Mouse (Mus musculus) limb, embryonic 13.5 days (tissue): Measurements from ENCODE around the gene AC131692.1. TPM values are rescaled to one million over a fixed set of nuclear protein-coding genes. Genes with fewer than 3 reads are reported as not detected.

ENCODE experiments used
- ATAC-seq: fragments of 200-750 bp; cut with Nextera tagmentation; 2 replicates; pipeline ENCODE4 v1.8.0; 2017; ENCODE audit warnings: low read depth, moderate number of reproducible peaks, moderate TSS enrichment; ENCODE audit not compliant: low FRiP score
- H3K27ac ChIP-seq: fragments of 300-500 bp; sonication (generic); 2 replicates; pipeline ENCODE4 v1.5.1; 2015; ENCODE audit warnings: inconsistent platforms, mild to moderate bottlenecking, moderate library complexity
- H3K27me3 ChIP-seq: fragments of 300-500 bp; sonication (generic); 2 replicates; pipeline ENCODE4 v1.6.1; 2015; ENCODE audit warnings: mild to moderate bottlenecking, inconsistent platforms
- H3K36me3 ChIP-seq: fragments of 300-500 bp; sonication (generic); 2 replicates; pipeline ENCODE4 v1.6.1; 2015; ENCODE audit warnings: inconsistent platforms, mild to moderate bottlenecking, moderate library complexity
- H3K4me1 ChIP-seq: fragments of 300-500 bp; sonication (generic); 2 replicates; pipeline ENCODE4 v1.6.1; 2015; ENCODE audit warnings: inconsistent platforms
- H3K4me2 ChIP-seq: fragments of 300-500 bp; sonication (generic); replicated peaks from 2 replicates; pipeline ENCODE4 v1.6.1; 2015; ENCODE audit warnings: inconsistent platforms, mild to moderate bottlenecking, moderate library complexity
- H3K4me3 ChIP-seq: fragments of 300-500 bp; sonication (generic); 2 replicates; pipeline ENCODE4 v1.5.1; 2015; ENCODE audit warnings: moderate library complexity, mild to moderate bottlenecking, inconsistent platforms
- H3K9ac ChIP-seq: fragments of 300-500 bp; sonication (generic); 2 replicates; pipeline ENCODE4 v1.6.1; 2015; ENCODE audit warnings: mild to moderate bottlenecking, inconsistent platforms
- H3K9me3 ChIP-seq: fragments of 300-500 bp; sonication (generic); 2 replicates; pipeline ENCODE4 v1.6.1; 2016; ENCODE audit warnings: inconsistent platforms
- WGBS: fragments of 180-500 bp; shearing (Covaris S2); methylation state at CpG from one replicate; pipeline ENCODE4 v1.1.7; 2015; 5-methylcytosine and 5-hydroxymethylcytosine counted together
- polyA plus RNA-seq: library from polyadenylated mRNA; unstranded; fragments of >200 nt; fragmentation: Nextera tagmentation; extraction: Ambion mirVana; gene quantifications from 2 replicates; pipeline ENCODE4 v1.2.1, GENCODE M21; 2015

The AC131692.1 gene
- polyA plus RNA-seq, 1 experiment from 2014 or later = 0.73 TPM

GRCm38 (mm10) chr19:6102169-6102853 lies 8.1 kb downstream of the AC131692.1 start:
- ATAC-seq = no peak
- Histone ChIP-seq H3K36me3 (peaks cover 13% of the 10 kb centered on the region), H3K27me3 (no peaks in the 10 kb centered on the region), H3K4me2 (no peak overlapping the region), H3K9me3 (no peaks in the 10 kb centered on the region), H3K9ac (no peak overlapping the region), H3K4me1 (no peaks in the 10 kb centered on the region), H3K27ac (no peak overlapping the region), H3K4me3 (no peak overlapping the region)
- 80% methylated on average over 6 of the region's 6 CpGs for WGBS

DNA sequence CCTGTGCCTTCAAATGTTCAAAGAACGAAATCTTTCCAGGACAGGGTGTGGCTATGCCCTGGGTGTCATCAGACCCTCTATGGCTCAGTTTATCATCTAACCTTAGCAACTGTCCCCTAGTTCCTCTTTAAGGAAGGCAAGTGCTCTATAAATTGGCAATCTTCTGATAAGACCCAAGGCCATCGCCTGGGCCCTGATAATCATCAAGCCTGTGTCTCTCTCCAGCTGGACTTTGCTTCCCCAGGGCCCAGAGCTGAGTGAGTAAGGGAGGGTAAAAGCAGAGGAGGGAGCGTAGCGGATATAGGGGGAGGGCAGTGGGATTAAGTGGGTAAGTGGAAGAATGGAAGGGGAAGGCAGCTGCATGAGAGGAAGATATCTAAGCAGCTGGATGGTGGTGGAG lies 10.3 kb downstream of the AC131692.1 start:
- Histone ChIP-seq H3K4me1 (no peaks in the 10 kb centered on the region), H3K27me3 (no peaks in the 10 kb centered on the region), H3K9me3 (no peaks in the 10 kb centered on the region), H3K36me3 (peaks cover 5% of the 10 kb centered on the region; the same call in 1 of the 2 replicates), H3K9ac (no peak overlapping the region), H3K27ac (no peak overlapping the region), H3K4me2 (no peak overlapping the region), H3K4me3 (no peak overlapping the region)
- no peak for ATAC-seq
- 81% methylated on average over 4 of the region's 4 CpGs for WGBS

DNA sequence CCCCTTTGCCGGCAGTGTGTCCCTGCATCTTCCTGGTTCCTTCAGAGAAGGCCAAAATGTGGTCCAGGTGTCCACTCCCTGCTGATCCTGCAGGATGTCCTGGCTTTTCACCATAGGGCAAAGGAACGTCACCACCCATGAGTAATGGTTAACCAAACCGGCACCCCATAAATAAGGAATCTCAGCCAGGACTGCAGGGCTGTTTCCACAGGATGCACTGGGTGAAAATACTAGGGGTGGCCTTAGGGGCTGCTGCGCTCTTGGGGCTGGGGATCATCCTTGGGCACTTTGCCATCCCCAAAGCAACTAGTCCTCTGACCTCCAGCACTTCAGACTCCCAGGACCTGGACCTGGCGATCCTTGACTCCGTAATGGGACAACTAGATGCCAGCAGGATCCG lies 11.4 kb downstream of the AC131692.1 start, which contains the start of gene Naaladl1:
Naaladl1 (plus strand) TSS at position 197 of the 400 bp plus-strand sequence.
- Histone ChIP-seq H3K27me3 (no peaks in the 10 kb centered on the region), H3K9ac (no peak within 1 kb of the TSS), H3K4me2 (no peak within 1 kb of the TSS), H3K4me1 (no peaks in the 10 kb centered on the region), H3K36me3 (no peaks in the 10 kb centered on the region), H3K27ac (no peak within 1 kb of the TSS), H3K9me3 (no peaks in the 10 kb centered on the region), H3K4me3 (no peak within 1 kb of the TSS)
- WGBS = 77% methylated on average over 7 of the region's 7 CpGs
- ATAC-seq = no peak

DNA sequence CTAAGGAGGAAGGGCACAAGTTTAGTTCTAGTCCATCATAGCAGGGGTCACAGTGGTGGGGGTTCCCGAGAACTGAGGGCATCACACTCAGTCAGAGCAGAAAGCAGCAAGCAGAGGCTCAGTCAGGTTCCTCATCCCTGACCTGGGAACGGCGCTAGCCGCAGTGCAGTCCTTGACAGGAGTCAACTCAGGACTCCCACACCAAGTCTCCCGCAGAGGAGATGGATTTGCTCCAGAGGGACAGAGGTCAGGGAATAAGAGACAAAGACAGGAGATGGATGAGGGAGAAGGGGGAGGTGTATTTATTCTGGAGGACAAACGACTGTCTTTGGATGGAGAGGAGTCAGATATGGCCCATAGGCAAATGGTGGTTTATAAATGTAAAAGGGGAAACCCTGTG lies 18.9 kb downstream of the AC131692.1 start:
- Histone ChIP-seq H3K9ac (no peak overlapping the region), H3K4me1 (peaks cover 14% of the 10 kb centered on the region), H3K9me3 (no peaks in the 10 kb centered on the region), H3K36me3 (peaks cover 38% of the 10 kb centered on the region), H3K4me3 (no peak overlapping the region), H3K27me3 (no peaks in the 10 kb centered on the region), H3K27ac (no peak overlapping the region), H3K4me2 (no peak overlapping the region)
- WGBS = 63% methylated on average over 6 of the region's 6 CpGs
- no peak for ATAC-seq

DNA sequence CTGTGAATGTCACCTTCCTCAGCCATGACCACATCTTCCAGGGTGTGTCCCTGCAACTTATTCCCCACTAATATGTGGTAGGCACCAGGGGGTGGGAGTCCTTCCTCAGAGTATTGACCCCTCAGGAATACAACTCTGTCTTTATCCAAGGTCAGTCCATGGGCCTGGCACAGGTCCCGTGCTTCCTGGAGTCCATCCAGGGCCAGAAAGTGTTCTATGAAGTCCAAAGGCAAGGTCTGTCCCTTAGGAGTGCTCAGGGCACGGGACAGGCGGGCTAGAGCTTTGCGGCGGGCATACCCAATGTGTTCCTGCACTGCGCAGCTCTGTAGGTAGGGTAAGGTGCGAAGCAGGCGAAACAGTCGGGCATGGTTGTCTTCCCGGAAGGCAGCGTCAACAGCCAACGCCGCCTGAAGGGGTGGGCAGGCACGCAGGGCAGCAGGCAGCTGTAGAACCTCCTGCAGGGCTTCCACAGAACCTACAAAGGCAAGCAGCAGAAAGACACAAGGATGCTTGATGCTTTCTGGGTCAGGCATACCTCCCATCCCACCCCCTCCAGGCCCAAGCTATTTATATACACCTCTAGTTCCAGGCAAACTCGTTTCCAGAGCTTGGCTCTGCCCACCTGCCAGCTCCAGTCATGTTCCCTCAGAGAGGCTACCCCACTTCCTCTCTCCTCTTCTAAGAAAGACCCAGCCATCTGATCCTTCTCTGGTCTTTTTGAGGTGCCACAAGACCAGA lies 22.1 kb downstream of the AC131692.1 start:
- Histone ChIP-seq H3K36me3 (peaks cover 43% of the 10 kb centered on the region), H3K27me3 (no peaks in the 10 kb centered on the region), H3K9ac (peak overlapping the region; percentile 91; the same call in 1 of the 2 replicates), H3K4me2 (peak overlapping the region; percentile 90), H3K9me3 (no peaks in the 10 kb centered on the region), H3K27ac (no peak overlapping the region), H3K4me1 (peaks cover 23% of the 10 kb centered on the region), H3K4me3 (peak overlapping the region; percentile 90; the same call in 1 of the 2 replicates)
- 91% methylated on average over 15 of the region's 15 CpGs for WGBS
- ATAC-seq = no peak

DNA sequence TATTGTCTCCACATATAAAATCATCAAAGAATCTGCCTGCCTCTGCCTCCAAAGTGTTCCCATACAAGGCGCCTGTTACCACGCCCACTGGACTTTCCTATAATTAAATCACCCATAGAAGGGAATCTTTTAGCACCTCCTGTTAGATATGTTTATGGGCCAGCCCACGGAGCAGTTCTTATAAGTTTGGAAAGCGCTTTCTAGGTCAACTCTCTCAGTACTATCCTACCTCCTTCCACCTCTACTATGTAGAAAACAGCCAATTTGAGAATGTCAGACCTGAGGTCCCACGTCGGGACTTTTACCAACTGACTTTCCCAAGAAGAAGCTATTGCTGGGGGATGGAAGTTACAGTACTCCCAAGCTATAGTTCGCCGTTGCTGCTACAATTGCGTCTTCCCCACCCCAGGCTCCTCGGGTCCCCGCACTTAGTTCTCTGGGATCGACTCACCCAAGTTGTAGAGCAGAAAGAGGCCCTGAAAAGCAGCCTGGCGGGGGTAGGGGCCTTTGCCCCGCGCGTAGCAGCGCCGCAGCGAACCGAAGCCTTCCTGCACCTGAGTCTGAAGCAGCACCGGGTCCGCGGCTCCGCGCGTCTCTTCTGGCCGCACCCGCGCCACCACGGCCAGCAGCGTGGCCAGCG lies 23.2 kb downstream of the AC131692.1 start:
- WGBS = 4% methylated on average over 32 of the region's 32 CpGs
- peak overlapping the region; percentile 95 for H3K27ac ChIP-seq
- no peaks in the 10 kb centered on the region for H3K9me3 ChIP-seq
- peaks cover 23% of the 10 kb centered on the region for H3K4me1 ChIP-seq
- peak overlapping the region; percentile 91 for H3K9ac ChIP-seq
- no peaks in the 10 kb centered on the region for H3K27me3 ChIP-seq
- H3K4me3 ChIP-seq = peak overlapping the region; percentile 90
- ATAC-seq = no peak; the same call in 1 of the 2 replicates
- H3K36me3 ChIP-seq = peaks cover 47% of the 10 kb centered on the region
- H3K4me2 ChIP-seq = peak overlapping the region; percentile 90

DNA sequence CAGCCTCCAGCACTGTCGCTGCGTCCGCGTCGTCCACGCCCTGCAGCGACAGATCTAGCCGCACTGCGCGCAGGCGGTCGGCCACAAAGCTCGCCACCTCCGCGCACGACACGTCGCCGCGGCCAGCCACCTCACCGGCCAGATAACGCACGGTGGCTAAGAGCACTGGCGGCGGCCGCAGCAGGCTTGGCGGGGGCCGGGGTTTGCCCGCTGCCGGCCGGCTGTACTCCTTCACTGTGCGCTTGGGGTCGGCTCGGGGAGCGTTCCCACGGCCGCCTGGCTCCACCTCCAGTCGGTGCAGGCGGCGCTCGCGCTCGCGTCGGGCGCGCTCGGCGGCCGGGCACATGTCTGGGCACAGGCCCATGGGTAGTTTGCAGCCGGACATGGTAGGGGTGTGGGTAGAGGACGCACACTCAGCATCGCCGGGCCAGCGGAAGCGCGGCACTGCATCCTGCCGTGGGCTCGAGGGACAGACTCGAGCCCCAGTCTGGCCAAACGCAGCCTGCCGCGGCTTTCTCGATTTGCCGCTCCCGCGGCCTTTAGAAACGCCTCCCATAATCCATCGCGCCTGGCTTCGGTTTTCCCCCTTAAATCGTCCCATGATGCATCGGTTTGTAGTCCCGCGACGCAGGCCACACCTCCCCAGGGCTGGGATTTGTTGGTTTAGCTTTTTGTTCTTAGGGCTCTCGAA lies 23.9 kb downstream of the AC131692.1 start, which contains the start of gene Sac3d1:
Sac3d1 (minus strand) TSS at position 665 of the 691 bp plus-strand sequence.
- under 1% methylated on average over 77 of the region's 77 CpGs for WGBS
- ATAC-seq = peak; percentile 88
- Histone ChIP-seq H3K36me3 (peaks cover 41% of the 10 kb centered on the region), H3K27me3 (no peaks in the 10 kb centered on the region), H3K4me2 (peak within 1 kb of the TSS; percentile 90), H3K9ac (peak within 1 kb of the TSS; percentile 91), H3K4me1 (peaks cover 23% of the 10 kb centered on the region), H3K9me3 (no peaks in the 10 kb centered on the region), H3K4me3 (peak within 1 kb of the TSS; percentile 90), H3K27ac (peak within 1 kb of the TSS; percentile 95)

DNA sequence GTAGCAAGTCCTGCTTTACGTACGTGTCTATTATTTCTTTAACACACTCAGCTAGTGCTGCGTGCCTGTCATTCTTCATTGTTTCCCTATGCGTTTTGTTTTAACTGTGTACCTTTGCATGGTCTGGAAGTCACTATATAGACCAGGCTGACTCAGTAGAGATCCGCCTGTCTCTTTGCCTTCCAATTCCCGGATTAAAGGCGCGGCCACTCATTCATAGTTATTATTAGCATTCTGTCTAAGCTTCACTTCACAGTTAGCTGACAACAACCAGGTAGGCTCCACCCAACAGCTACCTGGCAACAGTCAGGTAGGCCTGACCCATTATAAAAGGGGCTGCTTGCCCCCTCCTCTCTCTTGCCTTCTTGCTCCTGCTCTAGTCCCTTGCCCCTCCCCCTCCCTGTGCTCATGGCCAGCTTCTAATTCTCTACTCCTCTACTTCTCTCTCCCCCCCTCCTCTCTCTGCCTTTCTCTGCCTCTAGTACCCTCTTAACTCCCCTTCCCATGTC lies 24.5 kb downstream of the AC131692.1 start:
- under 1% methylated on average over 8 of the region's 8 CpGs for WGBS
- ATAC-seq = peak; percentile 28
- Histone ChIP-seq H3K27me3 (no peaks in the 10 kb centered on the region), H3K4me2 (peak overlapping the region; percentile 90), H3K9me3 (no peaks in the 10 kb centered on the region), H3K9ac (peak overlapping the region; percentile 91), H3K36me3 (peaks cover 40% of the 10 kb centered on the region), H3K27ac (peak overlapping the region; percentile 95), H3K4me3 (peak overlapping the region; percentile 90), H3K4me1 (peaks cover 23% of the 10 kb centered on the region)

DNA sequence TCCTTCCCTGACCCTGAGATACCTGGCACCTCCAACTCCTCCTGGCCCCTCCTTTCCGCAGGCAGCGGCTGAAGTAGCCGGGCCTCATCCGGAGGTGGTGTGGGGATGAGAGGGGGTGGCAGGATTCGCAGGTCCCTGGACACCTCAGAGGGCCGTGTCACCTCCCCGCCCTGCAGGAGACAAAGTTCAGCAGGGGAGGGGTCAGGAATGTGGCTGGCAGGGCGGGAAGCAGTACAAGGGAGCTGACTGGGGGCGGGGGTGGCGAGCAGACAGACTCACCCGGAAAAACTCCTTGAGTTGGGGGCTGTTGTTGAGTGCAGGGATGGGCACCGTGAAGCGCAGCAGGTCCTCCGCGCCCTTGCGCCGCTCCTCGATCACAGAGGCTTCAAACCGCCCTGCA lies 27.5 kb downstream of the AC131692.1 start:
- ATAC-seq = no peak
- H3K4me2 ChIP-seq = no peak overlapping the region
- H3K36me3 ChIP-seq = peaks cover 13% of the 10 kb centered on the region
- no peak overlapping the region for H3K27ac ChIP-seq
- no peak overlapping the region for H3K9ac ChIP-seq
- no peaks in the 10 kb centered on the region for H3K9me3 ChIP-seq
- H3K4me1 ChIP-seq = peaks cover 19% of the 10 kb centered on the region
- H3K4me3 ChIP-seq = no peak overlapping the region
- WGBS = 24% methylated on average over 19 of the region's 19 CpGs
- no peaks in the 10 kb centered on the region for H3K27me3 ChIP-seq

DNA sequence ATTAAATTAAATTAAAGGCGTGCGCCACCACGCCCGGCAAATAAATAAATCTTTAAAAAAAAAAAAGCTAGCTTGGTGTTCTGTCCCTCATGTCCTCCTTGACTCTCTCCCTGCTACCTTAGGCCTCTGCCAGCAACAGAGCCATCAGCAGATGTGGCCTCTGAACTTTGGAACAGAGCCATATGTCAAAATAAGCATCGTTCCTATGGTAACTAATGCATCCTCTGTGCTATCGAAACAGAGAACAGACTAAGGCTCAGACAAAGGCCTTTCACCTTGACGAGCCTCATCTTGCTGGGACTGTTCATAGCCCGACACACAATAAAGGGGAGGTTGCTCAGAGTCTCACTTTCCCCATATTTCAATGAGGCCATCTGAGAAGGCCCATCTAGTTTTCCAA lies 29.1 kb downstream of the AC131692.1 start:
- 65% methylated on average over 8 of the region's 8 CpGs for WGBS

GRCm38 (mm10) chr19:6124898-6125297 lies 30.7 kb downstream of the AC131692.1 start:
- ATAC-seq = no peak
- Histone ChIP-seq H3K9ac (no peak overlapping the region), H3K9me3 (no peaks in the 10 kb centered on the region), H3K27ac (no peak overlapping the region), H3K36me3 (peaks cover 13% of the 10 kb centered on the region), H3K4me3 (no peak overlapping the region), H3K4me2 (no peak overlapping the region), H3K4me1 (peaks cover 4% of the 10 kb centered on the region; the same call in 1 of the 2 replicates), H3K27me3 (no peaks in the 10 kb centered on the region)
- 72% methylated on average over 2 of the region's 2 CpGs for WGBS

More for the DNA sequence above, 29.1 kb downstream of the AC131692.1 start:
- no peak overlapping the region for H3K27ac ChIP-seq
- no peak overlapping the region for H3K9ac ChIP-seq
- no peak for ATAC-seq
- no peaks in the 10 kb centered on the region for H3K9me3 ChIP-seq
- peaks cover 13% of the 10 kb centered on the region for H3K36me3 ChIP-seq
- no peaks in the 10 kb centered on the region for H3K27me3 ChIP-seq
- H3K4me1 ChIP-seq = peaks cover 10% of the 10 kb centered on the region
- H3K4me2 ChIP-seq = no peak overlapping the region
- no peak overlapping the region for H3K4me3 ChIP-seq
